Mouse (Mus musculus) lung, postnatal 10 days (tissue): ENCODE measurements around the gene Oxsr1.
"Not testable (repeated sequence)": the region's sequence is repeated elsewhere in the genome, so short reads cannot be mapped to it uniquely, and the experiment has no call there.

ENCODE experiments used
- DNase-seq: peaks from one replicate; pipeline ENCODE4 v3.0.0; 2021

The Oxsr1 gene

GRCm38 (mm10) chr9:119268120-119268519 lies 54.1 kb downstream of the Oxsr1 start:
- DNase-seq: no peak

- DNase-seq: not testable (repeated sequence)
Measured at GRCm38 (mm10) chr9:119266121-119266395, 56.2 kb downstream of the Oxsr1 start.

DNA sequence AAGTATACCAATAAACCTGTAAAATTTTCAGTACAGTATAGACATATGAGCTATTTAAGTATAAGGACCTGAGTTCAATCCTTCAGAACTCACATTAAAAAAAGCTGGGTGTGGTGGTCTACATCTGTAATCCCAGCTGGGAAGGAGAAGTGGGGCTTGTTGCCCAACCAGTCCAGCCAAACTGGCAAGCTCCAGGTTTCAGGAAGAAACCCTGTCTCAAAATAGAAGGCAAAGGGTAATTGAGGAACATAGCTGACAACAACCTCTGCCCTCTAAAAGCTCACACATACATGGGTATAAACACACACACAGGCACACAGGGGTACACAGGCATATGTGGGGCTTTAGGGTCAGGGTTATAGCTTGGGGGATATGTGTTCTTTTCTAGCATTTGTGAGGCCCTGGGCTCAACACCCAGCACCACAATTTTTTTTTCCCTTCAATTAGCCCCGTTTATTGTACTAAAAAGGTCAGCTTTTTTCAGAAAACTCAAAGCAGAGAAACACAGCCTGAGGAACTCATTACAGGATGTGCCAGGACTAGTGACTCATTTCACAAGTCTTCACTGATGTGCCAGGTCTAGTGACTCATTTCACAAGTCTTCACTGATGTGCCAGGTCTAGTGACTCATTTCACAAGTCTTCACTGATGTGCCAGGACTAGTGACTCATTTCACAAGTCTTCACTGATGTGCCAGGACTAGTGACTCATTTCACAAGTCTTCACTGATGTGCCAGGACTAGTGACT lies 56.7 kb downstream of the Oxsr1 start:
- not testable (repeated sequence) for DNase-seq

- no peak for DNase-seq
Measured at GRCm38 (mm10) chr9:119263067-119263466, 59.2 kb downstream of the Oxsr1 start.

GRCm38 (mm10) chr9:119260825-119261224 lies 61.4 kb downstream of the Oxsr1 start:
- no peak for DNase-seq

DNA sequence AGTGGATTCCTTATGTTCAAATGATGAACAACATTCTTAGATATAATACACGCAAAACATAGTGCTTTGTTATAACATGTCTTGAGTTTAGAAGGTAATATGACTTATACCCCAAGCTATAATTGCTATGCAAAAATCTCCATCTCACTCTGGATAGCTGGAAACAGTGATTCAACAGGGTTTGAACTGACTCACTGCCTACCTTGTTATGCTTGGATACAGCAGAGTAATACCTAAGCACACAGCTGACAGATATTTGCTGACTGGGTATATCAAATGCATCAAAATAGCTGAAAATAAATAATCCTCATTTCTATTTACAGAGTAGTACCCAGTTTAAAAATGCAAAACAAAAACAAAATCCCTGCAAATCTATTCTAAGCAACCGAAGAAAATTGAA lies 63.4 kb downstream of the Oxsr1 start:
- DNase-seq: no peak

DNA sequence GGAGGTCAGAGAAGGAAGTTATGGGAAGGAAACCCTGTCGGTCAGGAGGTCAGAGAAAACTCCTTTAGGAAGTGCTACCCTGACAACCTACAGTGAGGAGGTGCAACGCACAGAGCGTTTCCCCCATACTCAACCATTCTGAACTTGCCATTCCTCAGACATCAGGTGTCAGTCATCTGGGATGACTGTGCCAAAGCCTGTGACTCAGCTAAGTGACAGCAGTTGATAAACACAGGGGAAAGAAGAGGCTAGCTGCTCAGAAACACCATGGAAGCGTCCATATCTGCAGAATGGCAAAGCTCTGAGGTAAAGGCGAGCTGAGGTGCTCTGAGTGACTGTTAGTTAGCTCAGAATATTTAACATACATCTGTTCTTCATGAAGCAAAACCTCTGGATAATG lies 64.1 kb downstream of the Oxsr1 start:
- no peak for DNase-seq

GRCm38 (mm10) chr9:119256161-119256560 lies 66.1 kb downstream of the Oxsr1 start:
- DNase-seq: no peak

DNA sequence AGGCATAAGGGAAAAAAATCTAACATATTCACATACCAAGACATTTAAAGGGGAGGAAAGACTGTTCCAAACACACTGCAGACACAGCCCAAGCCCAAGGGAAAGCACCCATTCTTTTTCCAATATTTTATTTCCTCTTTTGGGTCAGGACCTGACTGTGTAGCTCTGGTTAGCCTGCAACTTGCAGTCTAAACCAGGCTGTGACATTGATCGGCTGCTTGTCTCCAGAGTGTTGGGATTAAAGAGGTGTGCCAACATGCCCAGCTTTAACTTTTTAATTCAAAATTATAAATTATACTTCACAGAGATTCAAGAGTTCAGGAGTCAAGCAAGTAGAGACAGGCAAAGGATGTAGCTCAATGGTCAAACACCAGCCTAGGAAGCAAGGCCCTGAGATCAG lies 67.1 kb downstream of the Oxsr1 start:
- no peak for DNase-seq

DNA sequence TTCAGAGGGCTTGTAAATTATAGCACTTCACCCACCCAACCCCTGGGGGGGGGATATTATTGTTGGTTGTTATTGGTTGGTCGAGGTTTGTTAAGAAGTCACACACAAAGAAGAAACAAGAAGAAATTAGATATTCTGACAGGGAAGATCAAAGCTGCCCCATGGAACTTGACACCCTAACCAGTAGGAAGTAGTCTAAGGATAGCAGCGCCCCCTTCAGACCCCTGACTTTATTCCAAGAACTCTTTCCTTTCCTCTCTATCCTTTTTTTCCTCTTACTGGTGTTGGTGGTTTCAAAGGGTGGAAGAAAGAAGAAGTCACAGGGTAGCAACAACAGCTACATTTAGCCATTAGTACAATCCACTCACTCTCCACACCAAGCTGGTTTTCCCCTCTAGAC lies 68.0 kb downstream of the Oxsr1 start:
- no peak for DNase-seq

GRCm38 (mm10) chr9:119247996-119248395 lies 74.2 kb downstream of the Oxsr1 start:
- no peak for DNase-seq

- DNase-seq: peak; percentile 30
Measured at GRCm38 (mm10) chr9:119246826-119247225, 75.4 kb downstream of the Oxsr1 start.

GRCm38 (mm10) chr9:119243981-119244380 lies 78.2 kb downstream of the Oxsr1 start:
- DNase-seq: no peak

DNA sequence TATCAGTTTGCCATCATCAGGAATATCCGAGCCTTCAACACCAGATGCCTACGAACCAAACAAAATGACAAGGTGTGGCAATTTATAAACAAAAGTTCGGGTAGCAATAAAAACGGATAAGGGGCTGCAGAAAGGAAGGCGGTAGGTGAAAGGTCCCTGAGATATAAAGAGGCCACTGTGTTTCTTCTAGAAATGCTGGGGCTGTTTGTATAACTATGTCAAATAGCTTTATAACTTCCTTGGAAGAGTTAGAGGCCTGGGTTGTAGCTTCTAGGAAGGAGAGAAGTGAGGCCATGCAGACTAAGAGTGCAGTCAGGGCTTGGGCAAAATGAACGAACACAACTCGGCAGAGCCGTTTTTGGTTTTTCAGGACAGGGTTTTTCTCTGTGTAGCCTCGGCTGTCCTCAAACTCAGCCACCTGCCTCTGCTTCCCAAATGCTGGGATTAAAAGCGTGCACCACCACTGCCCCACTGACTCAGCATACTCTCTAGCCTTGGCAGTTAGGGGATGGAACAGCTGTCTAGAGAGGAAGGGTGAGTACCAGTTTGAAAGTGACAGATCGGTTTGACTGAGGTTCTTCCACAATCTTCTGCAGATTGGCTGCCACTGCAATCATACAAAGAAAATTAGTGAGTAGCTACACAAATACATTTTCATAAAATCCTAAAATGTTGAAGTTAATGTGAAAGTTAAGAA lies 80.9 kb downstream of the Oxsr1 start:
- no peak for DNase-seq

- DNase-seq: no peak
Measured at GRCm38 (mm10) chr9:119240286-119240997, 81.8 kb downstream of the Oxsr1 start.

DNA sequence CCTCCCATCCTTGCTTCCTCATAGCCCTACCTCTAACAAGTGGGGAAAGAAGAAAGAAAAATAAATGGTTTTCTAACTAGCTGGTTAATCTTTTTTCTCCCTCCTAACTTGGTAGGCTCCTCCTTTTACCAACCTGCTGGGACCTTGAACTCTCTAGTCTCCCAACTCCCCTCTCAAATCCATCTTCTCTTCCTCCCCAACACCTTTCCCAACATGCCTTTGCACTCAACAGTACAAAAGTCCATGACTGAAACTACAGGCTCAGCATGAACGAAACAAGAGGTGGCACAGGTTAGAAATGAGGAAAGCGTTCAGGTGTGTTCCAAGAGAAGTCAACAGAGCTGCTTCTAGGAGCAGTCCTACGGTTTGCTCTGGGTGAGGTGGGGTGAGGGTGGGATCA lies 83.0 kb downstream of the Oxsr1 start:
- DNase-seq: no peak

GRCm38 (mm10) chr9:119238796-119239195 lies 83.4 kb downstream of the Oxsr1 start:
- DNase-seq: no peak

GRCm38 (mm10) chr9:119231552-119231951 lies 90.7 kb downstream of the Oxsr1 start:
- DNase-seq: no peak

DNA sequence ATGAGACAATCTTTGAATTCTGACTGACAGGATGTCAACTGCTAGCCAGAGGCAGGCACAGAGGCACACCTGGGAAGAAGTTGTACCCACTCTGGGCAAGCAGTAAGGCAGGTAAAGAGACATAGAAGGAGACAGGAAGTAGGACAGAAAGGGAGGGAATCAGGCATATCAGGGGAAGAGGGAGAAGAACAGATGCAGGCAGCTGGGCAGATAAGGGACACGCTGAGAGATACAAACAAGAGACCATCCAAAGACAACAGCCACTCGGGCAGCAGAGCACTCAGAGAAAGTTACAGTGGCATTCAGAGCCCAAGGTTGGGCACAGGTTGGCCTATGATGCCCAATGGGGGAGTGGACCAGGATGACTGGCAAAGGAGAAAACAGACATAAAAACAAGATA lies 91.4 kb downstream of the Oxsr1 start:
- no peak for DNase-seq

GRCm38 (mm10) chr9:119220249-119220648 lies 102.0 kb downstream of the Oxsr1 start:
- no peak for DNase-seq

GRCm38 (mm10) chr9:119219667-119220066 lies 102.6 kb downstream of the Oxsr1 start:
- no peak for DNase-seq

GRCm38 (mm10) chr9:119215341-119215740 lies 106.9 kb downstream of the Oxsr1 start:
- DNase-seq: not testable (repeated sequence)

- DNase-seq: no peak
Measured at GRCm38 (mm10) chr9:119214601-119215000, 107.6 kb downstream of the Oxsr1 start.

DNA sequence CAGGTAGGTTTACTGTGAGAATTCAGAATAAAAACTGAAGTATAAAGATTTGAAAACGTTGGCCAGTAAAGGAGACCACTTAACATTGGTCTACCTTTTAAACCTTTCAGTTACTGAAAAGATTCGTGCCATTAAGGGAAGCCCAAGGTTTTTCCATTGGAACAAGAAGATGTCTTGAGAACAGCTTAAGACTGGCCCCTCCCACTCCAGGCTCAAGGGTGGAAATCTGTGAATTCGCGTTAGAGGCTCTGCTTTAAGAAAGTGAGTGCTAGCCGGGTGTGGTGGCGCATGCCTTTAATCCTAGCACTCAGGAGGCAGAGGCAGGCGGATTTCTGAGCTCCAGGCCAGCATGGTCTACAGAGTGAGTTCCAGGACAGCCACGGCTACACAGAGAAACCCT lies 109.2 kb downstream of the Oxsr1 start:
- no peak for DNase-seq
